Mouse (Mus musculus): ENCODE results near the gene Nfyb.

GRCm38 (mm10) chr10:82741876-82742275, 22.1 kb downstream of the Nfyb start:
- TF ChIP-seq CTCF (IDR thresholded peaks at IDR 0.05; ENCODE audit: borderline replicate concordance, insufficient read depth, low read length) (no peak), POLR2A (IDR thresholded peaks at IDR 0.05; ENCODE audit: low read depth, low read length) (no peak)

Data from embryonic fibroblast, embryonic 13.5 days (primary cell).